Mouse (Mus musculus): ENCODE measurements around the gene Fbxo41.

Gene Fbxo41

GRCm38 (mm10) chr6:85502911-85503250 lies at the start of gene Fbxo41:
Gene Fbxo41, minus strand, starts transcription at chr6:85502994.
- DNase-seq (ENCODE audit: low spot score in 2 of 2), result peak in 1 of 2 experiments; percentile 60

GRCm38 (mm10) chr6:85547642-85548041 lies 44.8 kb upstream of the Fbxo41 start:
- no peak for DNase-seq (ENCODE audit: low spot score in 2 of 2)

GRCm38 (mm10) chr6:85544251-85544881 lies 41.6 kb upstream of the Fbxo41 start:
- DNase-seq (ENCODE audit: low spot score in 2 of 2), result peak in 1 of 2 experiments; percentile 66

- no peak for DNase-seq (ENCODE audit: low spot score in 2 of 2)
Observed at GRCm38 (mm10) chr6:85543351-85544175, 40.8 kb upstream of the Fbxo41 start.

GRCm38 (mm10) chr6:85522825-85523224 lies 20.0 kb upstream of the Fbxo41 start:
- DNase-seq (ENCODE audit: low spot score in 2 of 2), result peak in 1 of 2 experiments; percentile 51

- DNase-seq (ENCODE audit: low spot score in 2 of 2), result no peak
Observed at GRCm38 (mm10) chr6:85522026-85522425, 19.2 kb upstream of the Fbxo41 start.

GRCm38 (mm10) chr6:85518091-85518693 lies 15.4 kb upstream of the Fbxo41 start:
- DNase-seq (ENCODE audit: low spot score in 2 of 2), result peak in 1 of 2 experiments; percentile 55

GRCm38 (mm10) chr6:85515941-85516340 lies 13.1 kb upstream of the Fbxo41 start:
- no peak for DNase-seq (ENCODE audit: low spot score in 2 of 2)

- peak; percentile 88 to 94 for DNase-seq (ENCODE audit: low spot score in 2 of 2)
Observed at GRCm38 (mm10) chr6:85513531-85513910, 10.7 kb upstream of the Fbxo41 start, which contains the start of gene Egr4. Gene Egr4, minus strand, starts transcription at chr6:85513589.

- peak in 1 of 2 experiments; percentile 36 for DNase-seq (ENCODE audit: low spot score in 2 of 2)
Observed at GRCm38 (mm10) chr6:85512577-85513530, 10.1 kb upstream of the Fbxo41 start.

- DNase-seq (ENCODE audit: low spot score in 2 of 2), result no peak
Observed at GRCm38 (mm10) chr6:85512056-85512440, 9.3 kb upstream of the Fbxo41 start.

- DNase-seq (ENCODE audit: low spot score in 2 of 2), result peak in 1 of 2 experiments; percentile 25
Observed at GRCm38 (mm10) chr6:85511286-85512055, 8.7 kb upstream of the Fbxo41 start.

- DNase-seq (ENCODE audit: low spot score in 2 of 2), result peak in 1 of 2 experiments; percentile 91
Observed at GRCm38 (mm10) chr6:85510476-85510875, 7.7 kb upstream of the Fbxo41 start.

GRCm38 (mm10) chr6:85508602-85509001 lies 5.8 kb upstream of the Fbxo41 start:
- no peak for DNase-seq (ENCODE audit: low spot score in 2 of 2)

GRCm38 (mm10) chr6:85504908-85505307 lies 2.1 kb upstream of the Fbxo41 start:
- peak in 1 of 2 experiments; percentile 29 for DNase-seq (ENCODE audit: low spot score in 2 of 2)

- DNase-seq (ENCODE audit: low spot score in 2 of 2), result peak in 1 of 2 experiments; percentile 50
Observed at GRCm38 (mm10) chr6:85502103-85502910, 487 bp downstream of the Fbxo41 start.

GRCm38 (mm10) chr6:85501571-85502102 lies 1.2 kb downstream of the Fbxo41 start:
- no peak for DNase-seq (ENCODE audit: low spot score in 2 of 2)

- no peak for DNase-seq (ENCODE audit: low spot score in 2 of 2)
Observed at GRCm38 (mm10) chr6:85500416-85500815, 2.4 kb downstream of the Fbxo41 start.

- no peak for DNase-seq (ENCODE audit: low spot score in 2 of 2)
Observed at GRCm38 (mm10) chr6:85498147-85498546, 4.6 kb downstream of the Fbxo41 start.

GRCm38 (mm10) chr6:85496976-85497375 lies 5.8 kb downstream of the Fbxo41 start:
- no peak for DNase-seq (ENCODE audit: low spot score in 2 of 2)
